Mouse (Mus musculus) cerebellum, adult 18-20 months (tissue): ENCODE data around the gene Acot4.
"Not testable (repeated sequence)": the region's sequence is repeated elsewhere in the genome, so short reads cannot be mapped to it uniquely, and the experiment has no call there.

Source experiments
- DNase-seq, 2 experiments: peaks; one replicate each; pipeline ENCODE4 v3.0.0; 2021

Acot4 gene

DNA sequence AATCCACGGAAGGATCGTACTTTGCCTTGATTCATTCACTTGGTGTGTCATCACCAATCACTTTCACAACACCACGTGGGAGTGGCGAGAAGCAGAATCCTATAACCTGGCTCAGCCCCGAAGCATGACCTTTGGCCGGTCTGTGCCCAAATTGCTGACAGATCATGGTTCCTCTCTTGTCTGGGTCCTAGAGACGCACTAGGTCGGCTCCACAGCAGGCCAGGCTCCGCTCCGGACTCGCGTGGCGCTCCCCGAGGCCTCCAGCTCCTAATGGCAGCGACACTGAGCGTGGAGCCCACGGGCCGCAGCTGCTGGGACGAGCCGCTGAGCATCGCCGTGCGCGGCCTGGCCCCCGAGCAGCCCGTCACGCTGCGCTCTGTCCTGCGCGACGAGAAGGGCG, at the start of gene Acot4:
Acot4 (plus strand) TSS at position 139 of the 400 bp plus-strand sequence.
- peak in 1 of 2 experiments; percentile 17 for DNase-seq

GRCm38 (mm10) chr12:83988483-83988882, 49.7 kb upstream of the Acot4 start:
- DNase-seq: no peak

DNA sequence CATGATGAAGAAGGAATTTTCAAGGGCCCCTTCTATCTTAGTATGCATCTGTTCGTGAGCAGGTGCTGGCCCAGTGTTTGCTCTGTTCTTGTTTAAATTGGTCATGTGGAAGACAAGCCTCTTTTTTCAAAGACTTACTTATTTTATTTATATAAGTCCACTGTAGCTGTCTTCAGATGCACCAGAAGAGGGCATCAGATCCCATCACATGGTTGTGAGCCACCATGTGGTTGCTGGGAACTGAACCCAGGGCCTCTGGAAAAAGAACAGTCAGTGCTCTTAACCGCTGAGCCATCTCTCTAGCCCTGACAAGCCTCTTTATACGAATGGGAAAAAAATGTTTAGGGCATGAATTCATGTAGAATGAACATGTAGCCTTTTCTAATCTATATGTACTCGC, 48.8 kb upstream of the Acot4 start:
- no peak for DNase-seq

GRCm38 (mm10) chr12:83997221-83997620, 41.0 kb upstream of the Acot4 start:
- no peak for DNase-seq

DNA sequence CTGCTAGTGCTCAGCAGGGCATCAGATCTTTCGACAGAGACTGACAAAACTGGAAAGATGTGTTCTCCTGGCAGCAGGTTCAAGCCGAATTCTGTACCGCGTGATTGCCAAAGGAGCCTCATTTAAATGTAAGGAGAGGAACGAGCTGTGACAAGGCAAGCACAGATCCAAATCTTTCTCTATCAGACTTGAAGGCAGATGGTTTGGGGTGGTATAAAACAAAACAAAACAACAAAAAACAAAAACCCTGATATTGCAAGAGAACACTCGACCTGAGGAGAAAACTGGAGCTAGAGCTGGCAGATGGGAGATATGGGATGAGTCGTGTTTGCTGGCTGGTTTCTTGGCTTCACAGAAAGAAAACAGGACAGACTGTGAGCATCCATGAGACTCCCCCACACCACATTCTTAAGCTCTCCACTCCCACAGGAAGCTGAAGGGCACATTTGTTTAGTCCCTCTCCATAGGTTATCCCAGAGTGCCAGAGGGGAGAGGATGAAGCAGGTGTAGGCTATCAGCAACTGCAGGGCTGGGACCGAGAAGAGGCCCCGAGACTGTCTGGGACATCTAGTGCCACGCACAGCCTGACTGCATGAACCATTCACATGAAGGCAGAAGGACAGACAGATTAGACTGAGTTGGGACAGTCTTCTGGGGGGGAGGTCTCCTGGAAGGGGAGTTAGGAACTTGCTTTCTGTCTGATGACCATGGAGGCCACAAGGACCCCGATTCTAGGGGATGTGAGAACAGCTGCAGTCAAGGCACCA, 39.7 kb upstream of the Acot4 start:
- no peak for DNase-seq

DNA sequence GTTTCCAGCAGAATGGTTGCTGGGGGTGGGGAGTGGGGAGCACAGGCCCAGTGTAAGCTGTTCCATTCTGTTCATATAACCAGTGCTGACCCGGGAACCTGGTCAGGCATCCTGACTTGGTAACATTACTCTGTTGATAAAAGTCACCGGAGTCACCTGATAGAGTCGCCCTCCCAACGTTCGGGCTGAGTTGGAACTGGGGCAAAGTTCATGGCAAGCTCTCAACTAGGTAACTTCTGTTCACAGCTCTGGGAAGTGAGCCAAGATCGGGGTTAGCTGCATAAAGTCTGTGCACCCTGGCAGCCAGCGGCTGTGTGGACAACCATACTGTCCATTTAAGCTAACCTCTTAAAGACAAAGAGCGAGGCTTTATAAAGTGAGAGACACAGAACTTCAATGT, 38.9 kb upstream of the Acot4 start:
- DNase-seq: not testable (repeated sequence)

- DNase-seq: no peak
Measured at GRCm38 (mm10) chr12:84000418-84000817, 37.8 kb upstream of the Acot4 start.

DNA sequence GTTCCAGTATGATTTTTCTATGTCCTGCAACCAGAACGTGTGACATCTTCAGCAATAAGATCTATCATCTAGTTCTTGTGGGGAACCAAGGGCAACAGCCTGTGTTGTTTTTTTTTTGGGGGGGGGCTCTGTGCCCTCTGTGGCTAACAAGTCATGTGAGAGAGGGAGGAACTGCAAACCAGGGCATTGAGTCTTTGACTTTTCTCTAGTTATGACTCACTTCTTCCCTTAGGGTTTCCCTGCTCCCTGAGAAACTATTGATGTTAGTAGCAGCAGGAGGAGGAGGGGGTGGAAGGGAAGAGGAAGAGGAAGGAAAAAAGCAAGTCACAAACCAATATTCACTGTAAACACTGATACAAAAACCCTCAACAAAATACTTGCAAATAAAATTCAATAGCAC, 34.3 kb upstream of the Acot4 start:
- DNase-seq: no peak

- DNase-seq: no peak
Measured at GRCm38 (mm10) chr12:84008251-84008650, 29.9 kb upstream of the Acot4 start.

GRCm38 (mm10) chr12:84008729-84009128, 29.4 kb upstream of the Acot4 start:
- DNase-seq: no peak

GRCm38 (mm10) chr12:84009171-84009965, 28.8 kb upstream of the Acot4 start, which contains the start of gene Acot1:
Gene Acot1 (plus strand): TSS chr12:84009490.
- DNase-seq: peak; percentile 47 to 55

GRCm38 (mm10) chr12:84010201-84010600, 28.0 kb upstream of the Acot4 start:
- DNase-seq: no peak

- peak; percentile 73 to 83 for DNase-seq
Measured at GRCm38 (mm10) chr12:84011251-84012040, 26.7 kb upstream of the Acot4 start.

DNA sequence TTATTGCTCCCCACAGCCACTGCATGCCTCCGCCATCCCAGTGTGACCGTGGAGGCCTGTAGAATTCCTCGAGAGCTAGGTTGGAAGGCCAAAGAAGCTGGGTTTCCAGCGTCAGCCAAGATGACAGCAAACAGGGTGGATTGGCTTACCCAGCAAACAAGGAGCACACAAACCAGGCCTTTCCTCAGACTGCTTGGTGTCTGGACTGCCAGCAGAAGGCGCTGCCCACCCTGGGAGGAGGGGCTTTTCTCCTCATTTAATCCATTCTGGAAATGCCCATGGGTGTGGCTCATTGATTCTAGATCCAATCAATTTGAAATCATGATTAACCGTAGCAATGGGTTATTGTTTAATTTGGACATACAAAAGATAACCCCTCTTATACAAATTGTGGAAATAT, 25.0 kb upstream of the Acot4 start:
- DNase-seq: no peak

DNA sequence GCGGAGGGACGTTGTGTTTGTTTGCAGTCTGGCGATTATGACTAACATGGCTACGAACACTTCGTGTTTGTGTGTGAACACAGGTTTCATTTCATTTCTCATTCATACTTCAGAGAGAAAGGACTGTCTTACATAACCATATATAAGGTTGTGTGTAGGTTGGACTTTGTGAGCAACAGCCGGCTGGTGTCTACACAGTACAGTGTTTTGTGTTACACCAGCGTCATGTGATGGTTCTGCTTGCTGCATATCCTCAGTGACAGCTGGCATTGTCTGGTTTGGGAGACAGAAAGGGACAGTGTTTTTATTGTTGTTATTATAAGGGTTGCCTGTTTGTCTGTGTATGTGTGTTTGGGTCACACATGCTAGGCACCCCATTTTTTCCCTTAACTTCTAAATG, 24.5 kb upstream of the Acot4 start:
- DNase-seq: no peak

- DNase-seq: not testable (repeated sequence)
Measured at GRCm38 (mm10) chr12:84020528-84020927, 17.7 kb upstream of the Acot4 start.

DNA sequence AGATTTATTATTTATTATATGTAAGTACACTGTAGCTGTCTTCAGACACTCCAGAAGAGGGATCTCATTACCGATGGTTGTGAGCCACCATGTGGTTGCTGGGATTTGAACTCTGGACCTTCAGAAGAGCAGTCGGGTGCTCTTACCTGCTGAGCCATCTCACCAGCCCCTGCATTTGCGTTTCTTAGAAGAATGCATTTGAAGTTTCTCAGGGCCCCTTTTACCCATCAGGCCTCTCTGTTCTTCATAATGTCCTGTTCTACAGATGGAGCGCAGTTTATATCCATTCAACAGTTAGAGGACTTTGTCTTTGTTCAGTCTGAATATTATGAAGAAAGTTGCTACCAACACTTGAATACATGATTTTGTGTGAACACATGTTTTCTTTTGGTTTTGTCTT, 15.9 kb upstream of the Acot4 start:
- DNase-seq: not testable (repeated sequence)

DNA sequence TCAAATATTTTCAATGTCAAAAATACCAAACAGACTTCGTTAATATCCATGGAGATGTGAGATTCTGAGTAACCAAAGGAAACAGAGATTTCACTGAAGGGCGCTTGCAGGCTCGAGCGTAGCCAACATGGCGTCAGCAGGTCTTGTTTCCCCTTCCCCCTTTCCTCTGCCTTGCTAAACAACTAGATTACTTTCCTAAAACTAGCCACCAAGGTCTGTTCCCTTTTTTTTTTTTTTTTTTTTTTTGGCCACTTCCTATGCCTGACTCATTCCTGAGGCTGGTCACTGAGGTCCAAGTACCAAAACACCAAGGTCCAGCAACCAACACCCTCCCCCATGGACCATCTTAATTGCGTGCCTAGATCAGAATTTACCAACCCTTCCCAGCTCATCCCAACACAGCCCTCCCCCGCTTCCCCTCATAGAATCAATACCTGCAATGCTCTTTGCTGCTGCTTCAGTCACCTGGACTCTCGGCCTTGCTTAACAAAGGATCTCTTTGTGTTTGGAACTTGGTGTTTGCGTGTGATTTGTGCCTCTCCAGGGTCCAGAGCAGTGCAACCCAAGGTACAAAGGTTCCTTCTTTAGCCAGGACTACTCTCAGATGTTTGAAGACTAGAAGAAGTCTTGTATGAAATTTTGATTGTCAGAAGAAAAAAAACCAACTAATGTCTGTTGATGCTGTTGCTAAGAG, 15.0 kb upstream of the Acot4 start:
- DNase-seq: no peak

DNA sequence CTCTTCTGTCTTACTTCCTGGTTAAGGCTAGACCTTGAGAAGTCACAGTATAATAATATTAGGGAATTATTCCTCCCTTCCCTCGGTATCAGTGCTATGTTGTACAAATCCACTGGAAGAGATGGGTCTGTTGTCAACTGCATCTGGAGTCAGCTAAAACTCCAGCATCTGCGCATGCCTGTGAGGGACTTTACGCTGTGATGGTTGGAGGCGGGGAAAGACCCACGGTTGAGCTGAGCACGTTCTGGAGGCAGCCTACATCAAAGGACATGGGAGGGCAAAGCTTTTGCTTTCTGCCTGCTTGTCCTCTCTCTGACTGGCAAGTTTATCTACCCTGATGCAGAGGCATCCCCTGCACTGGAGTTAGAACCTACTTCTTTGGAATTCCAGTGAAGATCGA, 12.3 kb upstream of the Acot4 start:
- DNase-seq: no peak

- not testable (repeated sequence) for DNase-seq
Measured at GRCm38 (mm10) chr12:84028328-84028727, 9.9 kb upstream of the Acot4 start.

- DNase-seq: not testable (repeated sequence)
Measured at GRCm38 (mm10) chr12:84029043-84029442, 9.1 kb upstream of the Acot4 start.

- peak; percentile 82 to 83 for DNase-seq
Measured at GRCm38 (mm10) chr12:84030659-84031332, 7.4 kb upstream of the Acot4 start.
